Mouse (Mus musculus) mature B cell (primary cell): ENCODE data around the gene Dctn2.

Source experiments
- in situ Hi-C: fragments of 300-500 bp; cut with MboI; formaldehyde crosslinking; loops from 2 replicates; pipeline ENCODE4 v1.14.3; 2019

The Dctn2 gene

GRCm38 (mm10) chr10:127263631-127264030, 2.5 kb upstream of the Dctn2 start:
- in situ Hi-C loops = no loop called here

GRCm38 (mm10) chr10:127264336-127264735, 1.8 kb upstream of the Dctn2 start:
- in situ Hi-C loops = no loop called here

- in situ Hi-C loops = no loop called here
These were observed 1.2 kb upstream of the Dctn2 start for GRCm38 (mm10) chr10:127264971-127265370.

DNA sequence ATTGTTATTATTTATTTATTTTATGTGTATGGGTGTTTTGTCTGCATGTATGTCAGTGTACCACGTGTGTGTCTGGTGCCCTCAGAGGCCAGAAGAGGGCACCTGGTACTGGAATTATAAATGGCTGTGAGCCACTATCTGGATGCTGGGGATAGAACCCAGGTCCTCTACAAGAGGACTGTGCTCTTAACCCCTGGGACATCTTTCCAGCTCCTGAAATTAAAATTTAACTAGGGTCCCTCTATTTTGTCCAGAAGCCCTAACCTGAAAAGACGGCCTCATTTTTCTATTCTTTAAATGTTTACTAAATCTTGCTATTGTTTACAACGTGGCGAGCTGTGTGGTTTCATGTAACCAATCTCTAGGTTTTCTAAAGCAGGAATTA, 449 bp upstream of the Dctn2 start:
- in situ Hi-C loops = no loop called here

- in situ Hi-C loops = no loop called here
These were observed 1.1 kb downstream of the Dctn2 start for GRCm38 (mm10) chr10:127267318-127267717.

DNA sequence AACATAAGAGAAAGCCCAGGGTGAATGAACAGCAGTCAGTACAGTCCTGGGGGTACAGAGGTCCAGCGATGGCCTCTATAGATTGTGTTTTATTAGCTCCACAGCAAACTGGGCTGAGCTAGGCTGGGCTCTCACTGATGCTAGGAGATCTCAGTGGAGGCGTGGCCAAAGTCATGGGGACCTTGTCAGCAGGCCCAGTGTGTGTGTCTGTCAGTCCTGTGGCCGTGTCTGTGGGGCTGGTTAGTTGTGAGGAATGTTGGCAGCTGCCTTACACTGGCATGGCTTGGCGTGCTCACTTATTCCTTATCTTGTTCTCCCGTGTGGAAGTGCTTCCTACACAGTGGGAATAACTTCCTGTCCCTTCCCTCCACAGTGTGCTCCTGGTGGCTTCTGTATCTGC, 2.2 kb downstream of the Dctn2 start:
- in situ Hi-C loops = no loop called here

- in situ Hi-C loops = no loop called here
These were observed 2.9 kb downstream of the Dctn2 start for GRCm38 (mm10) chr10:127269036-127269435.

DNA sequence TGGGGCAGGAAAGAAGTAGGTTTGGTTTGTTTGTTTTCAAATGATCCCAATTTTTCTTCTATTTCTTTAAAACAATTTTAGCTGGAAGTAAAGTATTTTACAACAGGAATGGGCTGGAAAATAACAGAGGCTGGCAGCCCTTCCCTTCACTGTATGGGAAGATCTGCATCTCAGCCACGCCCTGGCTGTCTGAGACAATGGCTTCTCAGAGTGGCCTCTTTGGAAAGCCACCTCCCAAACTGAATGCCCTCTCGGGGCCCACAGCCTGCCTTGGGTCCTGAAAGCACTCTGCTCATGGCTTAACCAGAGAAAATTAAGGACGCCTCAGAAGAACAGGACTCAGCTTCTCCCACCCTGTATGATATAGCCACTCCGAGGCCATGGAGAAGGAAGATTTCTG, 3.7 kb downstream of the Dctn2 start:
- in situ Hi-C loops = no loop called here

DNA sequence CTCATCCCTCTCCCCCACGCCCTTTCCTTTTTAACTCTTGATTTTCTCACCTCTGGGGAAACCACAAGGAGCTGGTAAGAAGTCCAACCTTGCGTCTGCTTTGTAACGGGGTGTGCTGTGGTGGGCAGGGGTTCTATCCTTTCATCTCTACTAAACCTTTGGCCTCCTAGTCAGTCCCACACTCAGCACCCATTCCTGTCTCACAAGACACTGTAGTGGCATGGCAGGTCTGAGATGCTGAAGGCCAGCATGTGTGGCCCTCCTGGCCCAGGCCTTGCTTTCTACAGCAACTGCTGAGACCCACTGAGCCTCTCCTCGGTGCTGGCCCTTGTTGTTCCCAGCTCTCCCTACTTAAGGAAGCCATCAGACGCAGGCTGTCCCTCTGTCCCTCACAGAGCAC, 6.2 kb downstream of the Dctn2 start:
- in situ Hi-C loops = no loop called here

GRCm38 (mm10) chr10:127274261-127275022, 8.3 kb downstream of the Dctn2 start:
- in situ Hi-C loops = no loop called here

- in situ Hi-C loops = no loop called here
These were observed 13.6 kb downstream of the Dctn2 start for GRCm38 (mm10) chr10:127279730-127280129.

GRCm38 (mm10) chr10:127281316-127281715, 15.1 kb downstream of the Dctn2 start:
- in situ Hi-C loops = no loop called here

DNA sequence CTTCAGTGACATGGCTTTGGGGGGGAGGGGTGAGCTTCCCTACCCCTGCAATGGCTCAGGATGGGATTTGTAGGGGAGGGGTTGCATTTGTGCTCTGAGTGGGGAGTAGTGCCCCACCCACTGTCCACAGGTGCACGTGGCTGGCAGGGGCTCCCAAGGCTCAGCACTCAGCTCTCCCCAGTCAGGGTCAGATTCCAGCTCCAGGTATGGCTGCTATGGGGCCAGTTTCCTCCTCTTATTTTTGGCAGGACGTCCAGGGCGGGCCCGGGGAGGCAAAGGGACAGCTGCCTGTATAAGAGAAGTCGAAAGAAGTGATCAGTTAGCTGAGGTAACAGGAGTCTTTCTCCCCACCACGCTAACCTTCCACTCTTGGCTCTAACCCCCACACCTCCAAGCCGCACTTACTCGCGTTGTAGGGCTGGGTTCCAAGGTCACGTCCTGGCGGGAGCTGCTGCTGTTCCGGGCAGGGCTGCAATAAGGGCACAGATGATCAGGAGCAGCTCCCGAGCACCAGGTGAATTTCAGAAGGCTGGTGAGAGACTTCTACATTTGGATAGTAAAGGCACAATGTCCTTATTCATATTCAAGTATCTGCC, 16.6 kb downstream of the Dctn2 start:
- in situ Hi-C loops = no loop called here

GRCm38 (mm10) chr10:127284105-127284622, 18.0 kb downstream of the Dctn2 start:
- in situ Hi-C loops = no loop called here

DNA sequence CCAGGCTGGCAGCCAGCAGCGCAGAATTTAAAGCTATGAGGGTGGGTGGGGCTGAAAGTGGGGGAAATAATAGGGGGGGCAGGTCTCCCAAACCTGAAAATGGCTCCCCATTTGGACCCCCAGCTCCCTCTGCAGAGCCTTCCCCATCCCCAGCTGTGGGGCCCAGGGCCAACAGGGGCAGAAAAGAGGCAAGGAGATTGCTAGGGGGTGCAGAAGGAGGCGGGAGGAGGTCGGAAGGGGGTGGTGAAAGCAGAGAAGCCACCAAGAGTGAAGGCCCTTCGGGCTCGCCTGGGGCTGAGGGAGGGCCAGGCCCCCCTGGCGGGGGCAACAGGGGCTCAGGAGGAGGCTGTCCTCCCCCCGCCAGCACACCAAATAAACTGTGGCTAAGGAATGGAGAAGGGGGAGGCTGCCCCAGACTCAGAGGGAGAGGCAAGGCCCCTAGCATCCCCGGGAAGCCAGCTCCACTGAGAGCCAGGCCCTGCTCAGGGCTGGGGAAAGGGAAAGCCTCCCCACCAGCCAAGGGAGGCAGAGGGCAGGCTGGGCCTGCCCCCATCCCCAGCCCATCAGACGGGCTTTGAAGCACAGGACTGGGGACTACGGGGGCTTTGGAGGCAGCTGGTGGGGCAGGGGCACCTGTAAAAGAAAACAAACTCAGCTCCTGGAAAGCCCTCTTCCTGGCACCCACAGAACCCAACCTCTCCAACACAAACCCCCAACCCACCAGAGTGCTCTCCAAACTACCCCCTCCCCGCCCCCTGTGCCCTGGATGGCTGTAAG, 18.7 kb downstream of the Dctn2 start:
- in situ Hi-C loops = no loop called here

DNA sequence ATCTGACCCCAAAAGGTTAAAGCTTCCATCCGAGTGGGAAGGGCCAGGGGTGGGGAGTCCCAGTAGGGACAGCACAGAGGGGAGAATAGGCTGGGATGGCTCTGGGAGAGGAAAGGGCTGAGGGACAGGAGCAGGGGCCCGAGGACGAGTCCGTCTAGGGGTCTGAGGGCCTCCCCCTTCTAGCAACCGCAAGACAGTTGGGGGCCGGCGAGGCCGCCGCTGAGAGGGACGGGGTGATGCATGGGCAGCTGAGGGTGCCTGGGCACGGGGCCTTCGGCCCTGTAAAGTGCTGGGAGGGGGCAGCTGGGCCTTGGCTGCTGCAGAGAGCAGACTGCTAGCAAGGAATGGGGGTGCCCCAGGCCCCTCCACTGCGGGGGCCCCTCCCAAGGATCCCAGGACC, 19.5 kb downstream of the Dctn2 start:
- in situ Hi-C loops = no loop called here

- in situ Hi-C loops = no loop called here
These were observed 20.0 kb downstream of the Dctn2 start for GRCm38 (mm10) chr10:127286194-127286593.

- in situ Hi-C loops = no loop called here
These were observed 20.6 kb downstream of the Dctn2 start for GRCm38 (mm10) chr10:127286730-127287129.

- in situ Hi-C loops = no loop called here
These were observed 21.2 kb downstream of the Dctn2 start for GRCm38 (mm10) chr10:127287271-127287935.

- in situ Hi-C loops = no loop called here
These were observed 21.7 kb downstream of the Dctn2 start for GRCm38 (mm10) chr10:127287936-127288293.

DNA sequence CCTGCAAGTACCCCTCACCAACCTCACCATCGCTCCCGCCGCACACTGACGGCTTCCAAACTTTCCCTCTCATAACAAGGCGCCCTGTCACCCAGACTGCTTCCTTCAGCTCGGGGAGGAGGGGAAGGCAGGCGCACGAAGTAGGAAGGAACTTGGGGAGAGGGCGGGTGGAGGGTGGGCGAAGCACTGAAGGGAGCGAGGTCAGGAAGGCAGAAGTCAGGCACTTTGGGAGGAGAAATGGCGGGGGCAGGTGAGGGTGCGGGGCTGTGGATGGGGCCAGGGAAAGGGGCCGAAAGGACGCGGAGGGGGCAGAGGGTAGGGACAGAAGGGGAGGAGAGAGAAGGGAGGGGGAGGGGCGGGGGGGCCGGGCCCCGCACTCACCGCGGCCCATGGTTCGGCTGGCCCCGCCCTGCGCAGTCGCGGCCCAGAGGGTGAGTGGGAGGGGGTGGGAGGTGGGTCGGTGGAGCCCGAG, 22.2 kb downstream of the Dctn2 start:
- in situ Hi-C loops = no loop called here
